Mouse (Mus musculus): Measurements from ENCODE around the gene Bbox1. TPM values are rescaled to one million over a fixed set of nuclear protein-coding genes. Genes with fewer than 3 reads are reported as not detected.

The Bbox1 gene
- 0.58 and 1.1 TPM in 2 replicates for polyA plus RNA-seq (2012; rRNA removed)

DNA sequence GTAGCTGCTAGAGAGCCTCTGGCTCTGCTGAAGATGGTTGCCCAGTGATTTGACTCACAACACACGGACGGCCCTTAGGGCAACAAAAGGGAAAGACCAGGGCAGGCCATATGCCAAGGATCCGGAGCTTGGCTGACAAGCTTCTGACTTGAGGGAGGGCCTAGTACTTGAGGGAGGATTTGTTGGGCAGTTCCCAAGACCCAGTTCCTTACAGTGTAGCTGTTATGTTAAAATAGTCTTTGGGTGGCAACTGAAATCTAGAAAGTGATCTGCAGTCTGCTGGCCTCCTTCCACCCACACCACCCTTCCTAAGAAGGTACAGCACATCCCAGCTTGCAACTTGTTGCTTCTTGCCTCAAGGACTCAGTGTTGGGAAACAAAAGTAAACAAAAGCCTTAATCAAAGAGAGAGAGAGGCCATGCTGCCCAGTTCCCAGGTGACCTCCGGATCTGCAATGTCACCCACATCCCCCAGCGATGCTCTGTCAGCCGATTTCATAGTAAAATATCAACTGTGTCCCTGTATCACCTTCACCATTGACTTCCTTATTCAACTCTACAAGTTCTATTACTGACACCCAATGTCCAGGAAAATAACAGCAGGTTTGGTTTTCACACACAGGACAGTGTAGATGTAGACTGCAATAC, at the start of gene Bbox1:
Gene Bbox1, minus strand, starts transcription at position 52 of the 647 bp plus-strand sequence.

DNA sequence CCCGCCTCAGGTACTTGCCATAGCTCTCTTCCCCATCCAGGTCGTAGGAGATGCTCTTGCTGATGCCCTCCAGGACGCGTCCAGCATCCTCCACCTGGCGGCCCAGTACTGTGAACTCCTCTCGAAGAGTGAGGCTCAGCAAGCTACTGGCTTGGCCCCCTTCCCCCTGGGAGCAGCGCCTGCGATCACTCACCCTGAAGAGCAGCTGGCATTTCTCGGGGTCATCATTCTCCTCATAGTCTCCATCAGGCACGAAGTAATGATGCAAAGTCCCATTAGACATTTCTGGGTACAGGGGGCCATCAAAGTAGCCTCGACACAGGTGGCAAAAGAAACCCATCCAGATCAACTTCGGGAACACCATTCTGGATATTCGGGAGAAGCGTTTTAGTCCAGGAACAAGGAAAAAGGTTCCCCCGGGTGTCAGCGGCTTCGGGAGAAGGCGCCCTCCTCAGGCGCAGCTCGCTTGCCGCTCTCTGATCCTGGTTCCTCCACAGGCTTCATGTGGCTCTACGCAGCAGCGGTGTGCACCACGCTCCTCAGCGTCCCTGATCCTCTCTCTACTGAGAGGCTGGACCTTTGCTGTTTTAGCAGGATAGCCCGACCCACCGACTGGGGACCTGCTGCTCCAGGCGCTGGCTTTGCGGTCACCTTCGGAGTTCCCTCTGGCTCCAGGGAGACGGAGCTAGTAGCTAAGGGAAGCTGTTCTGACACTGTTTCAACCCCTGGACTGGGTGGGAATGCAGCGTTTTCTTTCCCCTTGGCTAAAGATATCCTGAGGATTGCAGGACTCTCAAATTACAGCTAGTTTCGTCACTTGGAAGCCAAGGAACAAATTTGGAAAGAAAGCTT, 48.3 kb upstream of the Bbox1 start, which contains the start of gene Fibin:
Gene Fibin, minus strand, starts transcription at position 752 of the 852 bp plus-strand sequence.

Other genes with a start within 250 kb of the Bbox1 start
- 2.7 and 5.6 TPM in 2 replicates for gene Fibin, start 48.6 kb upstream of the Bbox1 start, polyA plus RNA-seq (2012; rRNA removed)